Mouse (Mus musculus): Measurements from ENCODE around the gene 4933402D24Rik.

GRCm38 (mm10) chr1:63769167-63769566, at the start of gene 4933402D24Rik:
- no peak for TF ChIP-seq MAX (IDR thresholded peaks at IDR 0.05; ENCODE audit: low read depth)
- TF ChIP-seq MYOD1 (IDR thresholded peaks at IDR 0.05; ENCODE audit: control insufficient read depth in 1 of 3, insufficient read length in 2 of 3, low read depth in 2 of 3): no peak
- no peak for TF ChIP-seq E2F4 (IDR thresholded peaks at IDR 0.05; ENCODE audit: insufficient read depth)
- no peak for TF ChIP-seq POLR2A (IDR thresholded peaks at IDR 0.05; ENCODE audit: insufficient read length, low read depth)
- no peak for TF ChIP-seq CEBPB (IDR thresholded peaks at IDR 0.05; ENCODE audit: insufficient read depth, poor library complexity, severe bottlenecking)
- TF ChIP-seq SRF (IDR thresholded peaks at IDR 0.05; ENCODE audit: control insufficient read depth, insufficient read length, low read depth): no peak
- no peak for TF ChIP-seq TCF3 (IDR thresholded peaks at IDR 0.05; ENCODE audit: insufficient read length, low read depth)
- TF ChIP-seq MYOG (IDR thresholded peaks at IDR 0.05; ENCODE audit: control insufficient read depth in 1 of 3, insufficient read depth in 1 of 3, insufficient read length in 2 of 3, low read depth in 2 of 3): no peak
- TF ChIP-seq TCF12 (IDR thresholded peaks at IDR 0.05; ENCODE audit: insufficient read depth, poor library complexity, severe bottlenecking): no peak
- no peak for TF ChIP-seq USF1 (IDR thresholded peaks at IDR 0.05; ENCODE audit: low read depth)
- TF ChIP-seq REST (IDR thresholded peaks at IDR 0.05; ENCODE audit: insufficient read depth, insufficient read length): no peak

Data from myocyte (in vitro differentiated cells).